Mouse (Mus musculus) lung, adult 18-20 months (tissue): ENCODE measurements around the gene Rbfox2.

Experiments
- DNase-seq, 2 experiments: peaks; one replicate each; pipeline ENCODE4 v3.0.0; 2022; ENCODE audit warnings: mixed read lengths in 2 of 2

Rbfox2 gene

GRCm38 (mm10) chr15:77225858-77226257 is 80.9 kb downstream of the Rbfox2 start:
- no peak for DNase-seq

GRCm38 (mm10) chr15:77225274-77225673 is 81.5 kb downstream of the Rbfox2 start:
- peak in 1 of 2 experiments; percentile 31 for DNase-seq

DNA sequence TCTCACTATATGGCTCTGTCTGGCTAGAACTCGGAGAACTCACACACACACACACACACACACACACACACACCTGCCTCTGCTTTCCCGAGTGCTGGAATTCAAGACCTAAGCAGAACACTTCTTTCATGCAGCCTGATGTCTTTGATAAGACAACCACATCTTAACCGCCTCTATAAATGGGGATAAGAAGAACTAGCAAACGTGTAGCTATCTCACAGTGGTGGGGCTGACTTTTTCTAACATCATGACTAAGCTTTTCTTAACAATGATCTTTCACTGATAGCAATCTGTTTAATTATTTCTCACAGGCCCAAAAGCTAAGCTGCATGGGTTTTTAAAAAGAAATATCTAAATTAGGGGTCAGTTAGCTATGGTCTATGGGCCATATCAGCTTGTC is 86.0 kb downstream of the Rbfox2 start:
- no peak for DNase-seq

GRCm38 (mm10) chr15:77220137-77220536 is 86.7 kb downstream of the Rbfox2 start:
- peak; percentile 75 to 85 for DNase-seq

DNA sequence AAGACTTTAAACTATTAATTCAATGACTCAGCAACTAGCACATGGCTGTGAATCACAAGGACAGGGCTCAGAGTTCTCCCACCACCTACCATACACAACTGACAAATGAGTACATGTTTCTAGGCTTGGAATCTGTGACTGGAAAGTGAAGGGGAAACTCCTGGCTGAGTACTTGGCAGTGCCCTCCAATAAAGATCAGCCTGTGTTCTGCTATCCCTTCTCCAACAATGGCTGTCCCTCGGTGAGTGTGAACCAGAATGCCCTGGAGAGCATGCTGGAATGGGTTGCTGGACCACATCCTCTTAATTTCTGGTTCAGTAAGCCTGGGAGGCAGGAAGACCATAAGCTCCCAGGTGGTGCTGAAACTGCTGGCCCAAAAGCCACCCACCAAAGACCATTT is 87.2 kb downstream of the Rbfox2 start:
- no peak for DNase-seq

DNA sequence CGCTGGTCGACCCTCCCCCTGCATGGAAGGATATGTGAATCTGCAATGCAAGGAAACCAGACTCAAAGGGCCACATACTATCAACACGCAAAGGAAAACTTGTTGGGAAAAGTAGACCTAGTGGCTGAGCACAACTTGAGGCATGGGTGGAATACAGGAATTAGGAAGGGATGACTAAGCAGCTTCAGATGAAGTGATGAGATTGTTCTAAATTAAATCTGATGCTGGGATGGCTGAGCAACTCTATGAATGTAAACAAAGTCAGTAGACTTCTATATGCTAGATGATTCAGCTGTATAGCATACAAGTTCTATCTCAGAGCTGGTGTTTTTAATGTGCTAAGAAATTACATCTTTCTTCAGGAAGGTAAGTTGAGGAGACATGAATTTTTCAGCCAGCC is 88.8 kb downstream of the Rbfox2 start:
- no peak for DNase-seq

DNA sequence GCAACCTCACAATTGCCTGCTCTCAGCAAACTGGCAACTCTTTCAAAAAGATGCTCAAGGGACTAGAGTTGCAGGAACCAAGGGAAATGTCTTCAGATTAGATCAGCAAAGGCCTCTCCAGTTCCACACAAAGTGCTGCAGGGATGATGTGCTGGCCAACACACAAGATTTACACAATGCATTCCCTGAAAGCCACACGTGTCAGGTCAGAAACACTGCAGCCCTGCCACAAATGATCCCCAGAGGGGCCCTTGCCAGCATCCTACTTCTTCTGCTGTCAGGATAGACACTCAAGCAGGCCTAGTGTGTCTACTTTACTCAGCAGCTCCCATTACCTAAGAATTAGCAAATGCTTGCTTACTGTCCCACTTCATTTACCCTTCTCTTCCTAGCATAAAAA is 89.3 kb downstream of the Rbfox2 start:
- no peak for DNase-seq

DNA sequence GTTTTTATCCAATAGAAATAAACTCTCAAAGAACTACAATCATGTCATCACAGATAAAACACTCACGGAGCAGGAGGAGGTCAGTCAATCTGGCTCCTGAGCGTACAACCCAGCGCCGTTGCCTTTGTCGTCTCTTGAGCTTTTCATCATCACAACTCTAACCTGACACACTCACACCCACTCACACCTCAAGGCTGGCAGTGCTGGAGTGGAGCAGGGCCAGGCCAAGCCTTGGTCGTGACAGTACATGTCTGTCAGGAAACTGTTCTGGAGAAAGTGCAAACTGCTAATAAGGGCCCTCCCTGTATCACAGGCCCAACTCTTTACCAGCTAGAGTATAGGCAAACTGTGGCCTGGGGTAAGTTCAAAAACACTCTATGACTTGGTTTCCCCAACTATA is 90.1 kb downstream of the Rbfox2 start:
- no peak for DNase-seq

- DNase-seq, result no peak
Observed at GRCm38 (mm10) chr15:77215178-77215800, 91.5 kb downstream of the Rbfox2 start.

- no peak for DNase-seq
Observed at GRCm38 (mm10) chr15:77214410-77215107, 92.2 kb downstream of the Rbfox2 start.

DNA sequence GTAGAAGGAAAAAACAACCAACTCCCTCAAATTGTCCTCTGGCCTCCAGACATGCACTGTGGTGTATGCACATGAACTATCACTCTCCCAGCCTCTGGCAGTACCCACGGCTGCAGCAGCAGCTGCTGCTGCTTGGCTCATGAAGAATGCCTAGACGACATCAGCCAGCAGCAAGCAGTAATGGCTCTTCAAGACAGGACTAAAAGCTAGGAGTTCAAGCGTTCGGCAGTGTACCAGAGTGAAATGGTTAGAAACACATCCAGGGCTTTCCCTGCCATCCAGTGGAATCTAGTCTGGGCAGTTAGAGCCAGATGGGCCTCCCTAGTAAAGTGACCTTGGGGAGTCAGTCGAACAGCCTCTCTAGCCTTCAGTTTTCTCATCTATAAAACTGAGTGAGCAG is 93.0 kb downstream of the Rbfox2 start:
- no peak for DNase-seq

DNA sequence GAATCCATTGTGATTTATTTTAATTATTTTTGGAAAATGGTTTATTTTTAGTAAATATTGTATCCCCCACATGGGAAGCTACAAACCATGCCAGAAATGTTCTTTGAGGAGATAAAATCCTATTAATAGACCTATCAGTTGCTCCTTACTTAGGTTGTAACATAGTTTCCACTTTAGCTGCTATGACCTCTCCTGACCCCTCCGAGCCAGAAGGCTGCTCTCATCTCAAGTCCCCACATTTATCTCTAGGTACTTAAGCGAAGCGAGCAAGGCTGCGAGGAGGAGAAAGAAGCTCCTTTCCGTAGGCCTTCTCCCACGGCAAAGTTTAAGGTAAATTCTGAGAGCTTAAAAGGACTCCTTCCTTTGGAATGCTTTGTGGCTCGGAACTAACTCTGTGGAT is 94.0 kb downstream of the Rbfox2 start:
- no peak for DNase-seq

DNA sequence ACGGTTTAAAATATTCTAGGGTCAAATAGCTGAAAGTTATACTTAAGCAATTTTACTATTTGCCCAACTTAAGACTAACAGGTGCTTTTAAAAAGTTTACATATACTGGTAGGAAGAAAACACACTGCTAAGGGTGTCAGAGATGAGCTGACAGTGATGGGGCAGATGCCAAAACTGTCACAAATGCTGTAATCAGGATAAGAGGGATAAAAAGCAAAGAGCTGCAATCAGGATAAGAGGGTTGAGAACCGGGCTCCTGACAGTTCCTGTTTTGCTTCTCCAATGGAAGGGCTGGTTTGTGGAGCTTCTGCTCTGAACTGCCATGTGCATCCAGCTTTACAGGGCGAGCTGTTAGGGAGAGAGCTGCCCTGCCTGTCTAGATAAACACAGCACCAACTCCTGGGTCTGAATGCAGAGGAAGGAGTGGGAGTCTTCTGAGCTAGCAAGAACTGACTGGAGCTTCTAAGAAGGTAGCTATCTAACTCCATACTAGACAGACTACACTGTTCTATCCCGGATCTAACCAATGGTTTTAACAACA is 94.5 kb downstream of the Rbfox2 start:
- DNase-seq, result no peak

DNA sequence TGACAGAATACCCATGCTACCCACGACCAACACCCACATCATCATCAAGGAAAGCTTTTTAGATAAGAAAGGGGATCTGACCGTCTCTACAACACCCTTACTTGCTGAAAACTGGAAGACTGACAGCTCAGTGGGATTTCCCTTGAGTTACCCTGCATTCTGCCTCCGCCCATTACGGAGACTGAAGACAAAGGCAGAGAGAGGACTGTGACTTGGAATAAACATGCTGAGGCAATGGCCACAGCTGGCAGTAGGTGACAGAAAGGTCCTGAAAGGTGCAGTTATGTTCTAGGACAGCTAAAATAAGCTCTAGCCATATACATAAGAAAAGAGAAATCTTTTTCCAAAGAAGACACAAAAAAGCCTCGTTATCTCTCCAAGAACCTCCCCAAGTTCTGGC is 99.8 kb downstream of the Rbfox2 start:
- no peak for DNase-seq

DNA sequence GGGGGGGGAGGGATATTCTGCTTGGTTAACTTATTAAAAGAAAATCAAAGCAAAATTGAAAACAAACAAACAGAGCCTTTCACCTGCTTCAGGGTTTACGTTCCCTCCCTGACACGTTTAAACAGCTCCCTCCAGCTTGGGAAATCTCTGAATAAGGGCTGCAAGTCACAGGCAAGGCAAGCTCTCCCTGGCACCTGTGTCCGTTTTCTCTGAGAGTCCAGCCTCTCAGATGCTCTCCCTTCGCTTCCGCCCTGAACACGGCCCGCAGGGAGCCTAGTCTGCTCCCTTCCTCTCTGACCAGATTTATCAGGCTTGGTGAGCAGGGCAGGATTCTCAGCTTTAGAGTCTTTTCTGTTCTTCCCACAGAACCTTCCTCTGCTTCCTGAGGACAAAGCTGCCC is 101.9 kb downstream of the Rbfox2 start:
- DNase-seq, result no peak

DNA sequence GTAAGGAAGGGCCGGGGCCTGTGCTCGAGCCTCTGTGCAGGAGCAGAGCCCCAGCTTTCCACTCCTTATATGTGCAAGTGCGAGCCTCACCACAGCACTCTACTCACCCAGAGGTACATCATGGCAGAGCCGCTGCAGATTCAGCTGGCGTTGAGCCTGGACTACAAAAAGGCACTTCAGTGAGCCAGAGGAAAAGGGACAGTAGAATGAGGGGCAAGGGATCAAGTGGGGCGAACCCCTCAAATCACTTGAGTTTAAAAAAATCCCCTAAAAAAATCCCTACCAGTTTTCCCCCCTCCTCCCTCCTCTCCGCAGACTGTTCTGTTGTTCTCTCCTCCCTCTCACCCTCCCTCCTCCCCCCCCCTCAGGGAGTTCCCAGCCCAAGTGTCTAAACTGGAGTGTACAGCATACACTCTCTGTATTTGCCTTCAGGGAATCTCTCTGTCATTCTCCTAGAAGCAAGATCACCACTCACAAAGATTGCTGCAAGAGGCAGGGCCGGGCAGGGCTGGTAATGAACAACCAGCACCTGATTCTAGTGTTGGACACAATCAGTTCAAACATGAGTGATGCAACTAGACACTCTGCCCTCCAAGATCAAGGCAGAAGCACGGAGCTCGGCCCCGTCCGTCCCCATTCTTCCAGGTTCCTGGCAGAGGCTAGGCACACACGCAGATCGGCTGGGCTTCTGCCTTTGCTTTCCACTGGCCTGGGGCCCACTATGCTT is 103.4 kb downstream of the Rbfox2 start:
- DNase-seq, result peak; percentile 17 to 64

DNA sequence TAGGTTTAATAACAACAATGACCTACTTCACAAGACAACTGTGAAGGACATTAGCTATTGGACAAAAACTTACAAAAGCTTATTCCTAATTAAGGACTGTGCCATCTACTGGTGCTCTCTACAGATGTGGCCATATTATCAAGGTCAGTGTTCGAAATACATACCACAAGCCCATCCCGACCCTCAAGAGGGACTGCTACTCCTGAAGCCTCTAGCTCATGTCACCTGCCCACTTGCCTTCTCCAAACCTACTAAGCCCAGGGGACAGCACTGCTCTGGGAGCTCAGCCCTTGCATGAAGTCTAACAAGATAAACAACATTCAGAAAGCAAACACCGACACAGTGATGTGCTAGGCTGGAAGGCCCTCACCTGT is 103.9 kb downstream of the Rbfox2 start:
- no peak for DNase-seq

DNA sequence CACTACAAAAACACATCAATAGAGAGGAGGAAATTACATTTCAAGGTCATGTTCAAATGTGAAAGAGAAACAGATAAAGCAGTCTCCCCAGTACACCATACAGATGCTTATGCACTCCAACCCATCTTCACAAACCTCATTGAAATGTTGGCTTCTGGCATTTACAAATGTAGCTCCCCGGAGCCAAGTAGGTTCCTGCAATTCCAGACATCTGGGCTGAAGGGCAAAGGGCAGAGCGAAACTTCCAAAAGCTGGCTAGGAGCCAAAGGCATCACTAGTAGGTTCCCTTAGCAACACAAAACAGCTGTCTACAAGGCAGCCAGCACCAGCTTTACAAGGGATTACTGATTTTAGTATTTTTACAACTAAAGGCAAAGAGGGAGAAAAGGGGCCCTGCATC is 104.6 kb downstream of the Rbfox2 start:
- peak; percentile 62 to 71 for DNase-seq

GRCm38 (mm10) chr15:77196827-77197226 is 110.0 kb downstream of the Rbfox2 start:
- DNase-seq, result peak; percentile 86 to 92

GRCm38 (mm10) chr15:77196001-77196400 is 110.8 kb downstream of the Rbfox2 start:
- no peak for DNase-seq

DNA sequence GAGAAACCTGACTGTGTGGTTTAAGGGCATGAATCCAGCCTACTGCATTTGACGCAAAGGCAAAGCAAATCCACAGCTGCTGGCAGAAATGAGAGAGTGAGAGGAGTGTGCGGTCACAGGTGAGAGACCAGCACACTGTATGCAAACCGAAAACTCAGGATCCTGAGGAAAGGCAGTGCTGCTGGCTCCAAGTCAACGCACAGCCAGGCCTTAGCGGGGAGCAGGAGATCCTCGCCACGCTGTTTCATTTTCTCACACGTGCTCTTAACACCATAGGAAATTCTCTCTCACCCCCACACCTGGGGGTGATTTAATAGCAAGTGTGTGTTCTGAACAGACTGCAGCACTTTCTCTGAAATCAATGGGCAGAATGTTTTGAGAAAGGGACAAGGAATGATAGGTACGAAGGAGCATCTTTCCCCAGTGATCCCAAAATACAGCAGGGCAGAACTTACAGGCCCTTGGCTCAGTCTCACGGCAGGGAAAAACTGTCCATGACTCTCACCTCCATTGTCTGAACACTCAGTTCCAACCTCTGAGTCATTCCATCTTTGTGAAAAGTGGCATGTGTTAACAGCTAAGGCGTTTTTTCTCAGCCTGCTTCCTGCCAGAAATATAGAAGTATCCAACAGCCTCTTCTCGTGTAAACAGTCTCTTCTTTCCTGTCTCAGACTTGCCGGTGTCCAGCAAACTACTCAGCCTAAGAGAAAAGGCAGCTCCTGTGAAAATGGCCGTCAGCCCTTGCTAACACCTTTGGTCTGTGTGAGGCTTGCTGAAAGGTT is 114.5 kb downstream of the Rbfox2 start:
- DNase-seq, result no peak

GRCm38 (mm10) chr15:77186096-77186495 is 120.7 kb downstream of the Rbfox2 start:
- no peak for DNase-seq

DNA sequence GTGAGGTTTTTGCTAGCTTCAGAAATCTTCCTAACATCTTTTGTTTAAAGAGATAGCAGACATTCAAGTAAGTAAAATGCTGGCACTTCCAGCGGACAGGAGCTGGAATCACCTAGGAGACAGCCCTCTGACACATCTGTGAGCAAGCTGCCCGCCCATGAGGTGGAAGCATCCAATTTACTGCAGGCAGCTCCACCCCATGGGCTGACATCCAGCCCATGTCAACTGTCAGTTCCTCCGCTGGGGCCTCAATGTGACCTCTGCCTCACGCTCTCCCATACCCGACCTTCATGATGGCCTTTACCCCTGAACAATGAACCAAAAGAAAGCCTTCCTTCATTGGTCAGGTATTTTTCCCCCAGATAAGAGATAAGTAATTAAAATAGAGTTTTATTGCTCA is 121.2 kb downstream of the Rbfox2 start:
- no peak for DNase-seq
